Mouse (Mus musculus): ENCODE measurements at regions not wholly inside any gene's neighbourhood (a gene's known extent, or its start where the extent isn't known, plus 50 kb on each side); places are given as distances from the start of the nearest gene placed in this dataset.

DNA sequence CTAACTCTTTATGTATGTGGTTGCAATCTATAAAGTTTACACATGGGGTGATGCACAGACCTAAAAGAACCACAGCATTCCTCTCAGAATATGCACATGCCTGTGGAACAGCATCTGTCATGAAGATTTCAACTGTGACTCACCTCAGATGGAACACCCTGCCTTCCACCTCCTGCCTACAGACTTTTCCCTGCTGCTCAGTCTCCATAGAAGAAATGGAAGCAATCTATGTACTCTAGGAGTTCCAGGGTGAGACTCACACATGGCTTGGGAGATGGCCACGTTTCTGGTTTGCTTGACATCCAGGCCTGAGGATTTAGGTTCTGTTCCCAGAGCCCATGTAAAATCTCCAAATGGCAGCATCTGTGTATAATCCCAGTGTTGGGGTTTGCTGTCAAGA, 579.7 kb downstream of the Plekhb2 start:
- Histone ChIP-seq H3K4me3 (ENCODE audit: insufficient read depth in 1 of 2, low read depth in 1 of 2, low read length in 2 of 2, poor library complexity in 1 of 2, severe bottlenecking in 1 of 2) (no peak overlapping the region), H3K27ac (ENCODE audit: insufficient read depth, low read depth, low read length, poor library complexity, severe bottlenecking) (no peak overlapping the region), H3K9ac (ENCODE audit: insufficient read depth, low read depth, low read length, poor library complexity, severe bottlenecking) (no peak overlapping the region), H3K4me1 (ENCODE audit: control insufficient read depth in 2 of 2, insufficient read depth in 2 of 2, low read length in 2 of 2, poor library complexity in 1 of 2) (no peaks in the 10 kb centered on the region), H3K36me3 (ENCODE audit: control insufficient read depth, insufficient read depth, low read length, poor library complexity, severe bottlenecking) (no peaks in the 10 kb centered on the region), H3K9me3 (ENCODE audit: control insufficient read depth, insufficient read depth, low read depth, low read length) (no peaks in the 10 kb centered on the region)
- TF ChIP-seq HCFC1 (IDR thresholded peaks at IDR 0.05; ENCODE audit: borderline replicate concordance, insufficient read depth, low read length) (no peak), CHD2 (IDR thresholded peaks at IDR 0.05; ENCODE audit: low read depth, low read length) (no peak), ZNF384 (IDR thresholded peaks at IDR 0.05; ENCODE audit: low read depth, low read length) (no peak), ZC3H11A (IDR thresholded peaks at IDR 0.05; ENCODE audit: borderline replicate concordance, low read depth, low read length) (no peak), MAFK (IDR thresholded peaks at IDR 0.05; ENCODE audit: insufficient read depth, low read depth, low read length) (no peak)
- in situ Hi-C loops (cut with MboI; ENCODE audit: low sequenced_read_pairs in 2 of 2, unreplicated experiment in 2 of 2): no loop called here
- no peak for DNase-seq (ENCODE audit: low read depth, low spot score)

GRCm38 (mm10) chr1:35435721-35436120, 585.9 kb downstream of the Plekhb2 start:
- in situ Hi-C loops (cut with MboI; ENCODE audit: low sequenced_read_pairs in 2 of 2, unreplicated experiment in 2 of 2): no loop called here
- no peak for DNase-seq (ENCODE audit: low read depth, low spot score)
- Histone ChIP-seq H3K9me3 (ENCODE audit: control insufficient read depth, insufficient read depth, low read depth, low read length) (no peaks in the 10 kb centered on the region), H3K27ac (ENCODE audit: insufficient read depth, low read depth, low read length, poor library complexity, severe bottlenecking) (no peak overlapping the region), H3K9ac (ENCODE audit: insufficient read depth, low read depth, low read length, poor library complexity, severe bottlenecking) (no peak overlapping the region), H3K4me1 (ENCODE audit: control insufficient read depth in 2 of 2, insufficient read depth in 2 of 2, low read length in 2 of 2, poor library complexity in 1 of 2) (no peaks in the 10 kb centered on the region), H3K4me3 (ENCODE audit: insufficient read depth in 1 of 2, low read depth in 1 of 2, low read length in 2 of 2, poor library complexity in 1 of 2, severe bottlenecking in 1 of 2) (no peak overlapping the region), H3K36me3 (ENCODE audit: control insufficient read depth, insufficient read depth, low read length, poor library complexity, severe bottlenecking) (no peaks in the 10 kb centered on the region)
- no peak for TF ChIP-seq ZC3H11A (IDR thresholded peaks at IDR 0.05; ENCODE audit: borderline replicate concordance, low read depth, low read length)
- no peak for TF ChIP-seq HCFC1 (IDR thresholded peaks at IDR 0.05; ENCODE audit: borderline replicate concordance, insufficient read depth, low read length)
- TF ChIP-seq ZNF384 (IDR thresholded peaks at IDR 0.05; ENCODE audit: low read depth, low read length): no peak
- TF ChIP-seq MAFK (IDR thresholded peaks at IDR 0.05; ENCODE audit: insufficient read depth, low read depth, low read length): no peak
- TF ChIP-seq CHD2 (IDR thresholded peaks at IDR 0.05; ENCODE audit: low read depth, low read length): no peak

GRCm38 (mm10) chr1:35447345-35447744, 597.6 kb downstream of the Plekhb2 start:
- no peak for DNase-seq (ENCODE audit: low read depth, low spot score)
- H3K4me1 ChIP-seq (ENCODE audit: control insufficient read depth in 2 of 2, insufficient read depth in 2 of 2, low read length in 2 of 2, poor library complexity in 1 of 2): no peaks in the 10 kb centered on the region; a peak in 1 of 4 replicates
- no peak overlapping the region for H3K4me3 ChIP-seq (ENCODE audit: insufficient read depth in 1 of 2, low read depth in 1 of 2, low read length in 2 of 2, poor library complexity in 1 of 2, severe bottlenecking in 1 of 2)
- H3K9ac ChIP-seq (ENCODE audit: insufficient read depth, low read depth, low read length, poor library complexity, severe bottlenecking): no peak overlapping the region
- H3K36me3 ChIP-seq (ENCODE audit: control insufficient read depth, insufficient read depth, low read length, poor library complexity, severe bottlenecking): no peaks in the 10 kb centered on the region
- no peak for TF ChIP-seq MAFK (IDR thresholded peaks at IDR 0.05; ENCODE audit: insufficient read depth, low read depth, low read length)
- no peak for TF ChIP-seq HCFC1 (IDR thresholded peaks at IDR 0.05; ENCODE audit: borderline replicate concordance, insufficient read depth, low read length)
- no peak for TF ChIP-seq ZC3H11A (IDR thresholded peaks at IDR 0.05; ENCODE audit: borderline replicate concordance, low read depth, low read length)
- no peak for TF ChIP-seq CHD2 (IDR thresholded peaks at IDR 0.05; ENCODE audit: low read depth, low read length)
- TF ChIP-seq ZNF384 (IDR thresholded peaks at IDR 0.05; ENCODE audit: low read depth, low read length): no peak
- in situ Hi-C loops (cut with MboI; ENCODE audit: low sequenced_read_pairs in 2 of 2, unreplicated experiment in 2 of 2): no loop called here
- H3K27ac ChIP-seq (ENCODE audit: insufficient read depth, low read depth, low read length, poor library complexity, severe bottlenecking): no peak overlapping the region
- no peaks in the 10 kb centered on the region for H3K9me3 ChIP-seq (ENCODE audit: control insufficient read depth, insufficient read depth, low read depth, low read length)

GRCm38 (mm10) chr1:35452441-35453107, 602.8 kb downstream of the Plekhb2 start:
- H3K27ac ChIP-seq (ENCODE audit: insufficient read depth, low read depth, low read length, poor library complexity, severe bottlenecking): no peak overlapping the region
- DNase-seq (ENCODE audit: low read depth, low spot score): no peak
- H3K9ac ChIP-seq (ENCODE audit: insufficient read depth, low read depth, low read length, poor library complexity, severe bottlenecking): no peak overlapping the region
- no peak for TF ChIP-seq ZNF384 (IDR thresholded peaks at IDR 0.05; ENCODE audit: low read depth, low read length)
- no peak for TF ChIP-seq ZC3H11A (IDR thresholded peaks at IDR 0.05; ENCODE audit: borderline replicate concordance, low read depth, low read length)
- TF ChIP-seq HCFC1 (IDR thresholded peaks at IDR 0.05; ENCODE audit: borderline replicate concordance, insufficient read depth, low read length): no peak
- no peak for TF ChIP-seq MAFK (IDR thresholded peaks at IDR 0.05; ENCODE audit: insufficient read depth, low read depth, low read length)
- no peak for TF ChIP-seq CHD2 (IDR thresholded peaks at IDR 0.05; ENCODE audit: low read depth, low read length)
- no peak overlapping the region for H3K4me3 ChIP-seq (ENCODE audit: insufficient read depth in 1 of 2, low read depth in 1 of 2, low read length in 2 of 2, poor library complexity in 1 of 2, severe bottlenecking in 1 of 2)
- H3K36me3 ChIP-seq (ENCODE audit: control insufficient read depth, insufficient read depth, low read length, poor library complexity, severe bottlenecking): no peaks in the 10 kb centered on the region
- H3K9me3 ChIP-seq (ENCODE audit: control insufficient read depth, insufficient read depth, low read depth, low read length): no peaks in the 10 kb centered on the region
- 0 out of 4 replicates have a peak, but pooled peaks cover 0 to 3% of the 10 kb centered on the region in 2 experiments for H3K4me1 ChIP-seq (ENCODE audit: control insufficient read depth in 2 of 2, insufficient read depth in 2 of 2, low read length in 2 of 2, poor library complexity in 1 of 2)
- in situ Hi-C loops (cut with MboI; ENCODE audit: low sequenced_read_pairs in 2 of 2, unreplicated experiment in 2 of 2): no loop called here
